Mouse (Mus musculus): ENCODE data around the gene Msantd3. TPM values are rescaled to one million over a fixed set of nuclear protein-coding genes. Genes with fewer than 3 reads are reported as not detected.

Gene Msantd3
- total RNA-seq, 2 experiments from 2014 or later = 43.8 to 48.5 TPM

DNA sequence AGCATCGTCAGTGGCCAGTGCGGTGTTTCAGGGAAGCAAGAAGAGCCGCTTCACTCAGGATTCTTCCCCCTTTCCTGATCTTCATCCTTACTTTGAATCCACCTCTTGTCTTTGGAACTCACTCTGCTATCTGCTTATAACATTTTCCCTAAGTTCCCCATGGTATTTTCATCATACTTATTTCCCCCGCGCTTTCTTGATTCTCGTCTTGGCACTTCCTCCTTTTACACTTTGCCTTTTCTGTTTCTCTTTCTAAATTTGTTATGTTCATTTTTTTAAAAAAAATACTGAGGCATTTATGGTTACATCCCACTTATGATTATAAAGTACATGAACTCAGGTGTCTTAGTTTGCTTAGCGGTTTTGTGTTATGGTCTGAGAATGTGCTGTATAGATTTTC is 53.1 kb downstream of the Msantd3 start:
- no peak for DNase-seq
- intact Hi-C loops (cut with DNase I) = no loop called here

GRCm38 (mm10) chr4:48596111-48596510 is 56.4 kb downstream of the Msantd3 start:
- no peak for DNase-seq

GRCm38 (mm10) chr4:48605650-48606049 is 65.9 kb downstream of the Msantd3 start:
- DNase-seq = no peak
- intact Hi-C loops (cut with DNase I) = no loop called here

More at GRCm38 (mm10) chr4:48596111-48596510, 56.4 kb downstream of the Msantd3 start:
- intact Hi-C loops (cut with DNase I) = no loop called here

DNA sequence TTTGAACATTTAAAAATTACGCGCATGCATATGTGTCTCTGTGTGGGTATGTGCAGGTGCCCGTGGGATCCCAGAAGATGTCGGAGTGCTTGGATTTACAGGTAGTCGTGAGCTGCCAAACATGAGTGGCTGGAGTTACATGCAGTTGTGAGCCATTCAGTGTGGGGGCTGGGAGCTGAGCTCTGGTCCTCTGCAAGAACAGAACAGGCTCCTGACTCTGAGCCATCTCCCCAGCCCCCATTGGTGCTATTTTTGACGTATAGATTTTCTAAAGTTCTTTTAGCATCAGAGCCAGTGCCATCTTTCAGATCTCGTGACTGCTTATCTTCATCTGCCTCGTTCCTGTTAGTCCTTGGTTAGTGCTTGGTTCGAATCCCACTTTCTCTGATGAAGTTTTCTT is 69.8 kb downstream of the Msantd3 start:
- DNase-seq = no peak
- intact Hi-C loops (cut with DNase I) = no loop called here

- intact Hi-C loops (cut with DNase I) = no loop called here
- no peak for DNase-seq
Observed at GRCm38 (mm10) chr4:48610251-48610650, 70.5 kb downstream of the Msantd3 start.

Other genes with a start within 250 kb of the Msantd3 start
- gene Tex10, start 66.5 kb upstream of the Msantd3 start, total RNA-seq (2021) = 10 to 100 TPM; 30.6 to 35.7 TPM
- gene Tmeff1, start 45.2 kb downstream of the Msantd3 start, total RNA-seq (2021) = 100 to 1,000 TPM; 234 TPM
- gene Cavin4, start 123.6 kb downstream of the Msantd3 start, total RNA-seq (2021) = 1 to 10 TPM; 4.1 to 4.3 TPM

All from left cerebral cortex, postnatal 4 days (tissue).